Mouse (Mus musculus) induced T-regulatory cell, adult 2 months (primary cell): ENCODE measurements at regions not wholly inside any gene's neighbourhood (a gene's known extent, or its start where the extent isn't known, plus 50 kb on each side); places are given as distances from the start of the nearest gene placed in this dataset.

Experiments used
- DNase-seq: peaks from one replicate; pipeline ENCODE4 v3.0.0-alpha.2; 2012; ENCODE audit warnings: low read depth

GRCm38 (mm10) chr1:154117688-154118373 is 83.2 kb upstream of the Zfp648 start:
- DNase-seq, result peak; percentile 20

- DNase-seq, result peak; percentile 73
These were observed 82.5 kb upstream of the Zfp648 start for GRCm38 (mm10) chr1:154118374-154119004.

- DNase-seq, result no peak
These were observed 81.4 kb upstream of the Zfp648 start for GRCm38 (mm10) chr1:154119611-154120010.

DNA sequence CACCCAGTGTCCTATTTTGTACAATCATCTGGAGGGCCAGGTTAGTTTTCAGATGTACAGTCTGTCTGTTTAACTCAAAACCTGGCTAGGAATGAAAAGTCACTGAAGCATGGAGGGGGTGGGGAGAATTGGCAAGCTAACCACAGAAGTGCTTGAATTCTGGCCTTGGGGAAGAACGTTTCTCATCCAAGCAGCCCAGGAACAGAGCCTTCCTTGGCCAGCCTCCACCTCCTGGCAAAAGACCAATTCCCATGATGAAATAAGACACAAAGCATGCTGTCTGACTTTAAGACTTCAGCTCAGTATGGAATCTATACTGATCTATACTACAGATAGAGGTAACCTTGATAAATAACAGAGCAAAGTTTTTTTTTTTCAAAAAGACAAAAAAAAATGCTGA is 80.3 kb upstream of the Zfp648 start:
- DNase-seq, result no peak

DNA sequence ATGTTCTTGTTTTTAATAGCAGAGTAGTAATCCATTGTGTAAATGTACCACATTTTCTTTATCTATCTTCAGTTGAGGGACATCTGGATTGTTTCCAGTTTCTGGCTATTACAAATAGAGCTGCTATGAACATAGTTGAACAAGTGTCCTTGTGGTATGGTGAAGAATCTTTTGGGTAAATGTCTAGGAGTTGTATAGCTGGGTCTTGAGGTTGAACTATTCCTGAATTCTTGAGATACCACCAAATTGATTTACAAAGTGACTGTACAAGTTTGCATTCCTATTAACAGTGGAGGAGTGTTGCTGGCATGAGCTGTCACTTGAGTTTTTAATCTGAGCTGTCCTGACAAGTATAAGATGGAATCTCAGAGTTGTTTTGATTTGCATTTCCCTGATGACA is 76.0 kb upstream of the Zfp648 start:
- DNase-seq, result no peak

DNA sequence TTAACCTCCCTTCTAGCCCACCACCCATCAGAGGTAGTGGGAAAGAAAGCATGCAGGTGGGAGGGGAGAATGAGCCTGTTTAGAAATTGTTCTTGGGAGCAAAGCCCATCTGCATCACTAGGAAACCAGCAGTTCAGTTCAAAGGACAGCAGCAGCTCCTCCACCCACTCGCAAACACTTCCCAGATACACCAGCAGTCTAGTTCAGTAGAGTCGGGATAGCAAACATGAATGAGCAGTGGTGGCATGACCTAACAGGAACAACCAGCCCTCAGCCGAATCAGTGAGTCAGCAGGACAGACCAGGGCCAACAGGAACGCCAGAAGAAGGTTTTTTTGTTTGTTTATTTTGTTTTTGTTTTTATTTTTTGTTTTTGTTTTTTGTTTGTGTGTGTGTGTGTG is 74.5 kb upstream of the Zfp648 start:
- DNase-seq, result no peak

DNA sequence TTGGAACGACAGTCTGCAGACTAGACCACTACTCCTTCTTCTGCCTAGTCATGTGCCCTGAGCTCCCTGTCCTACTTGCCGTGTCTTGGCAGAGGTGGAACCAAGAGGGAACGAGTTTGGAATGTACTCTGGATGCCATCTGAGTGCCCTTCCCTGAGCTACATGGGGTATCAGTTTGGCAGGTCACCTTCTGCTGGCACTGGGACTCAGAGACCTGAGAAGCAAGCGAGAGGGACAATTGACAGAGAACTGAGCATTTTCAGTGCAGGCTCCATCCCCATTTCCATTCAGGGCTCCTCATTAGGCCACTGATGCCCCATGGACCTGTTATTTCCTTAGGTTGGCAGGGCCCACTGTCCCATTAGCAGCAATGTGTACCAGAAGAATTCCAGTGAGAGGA is 61.5 kb upstream of the Zfp648 start:
- DNase-seq, result no peak

DNA sequence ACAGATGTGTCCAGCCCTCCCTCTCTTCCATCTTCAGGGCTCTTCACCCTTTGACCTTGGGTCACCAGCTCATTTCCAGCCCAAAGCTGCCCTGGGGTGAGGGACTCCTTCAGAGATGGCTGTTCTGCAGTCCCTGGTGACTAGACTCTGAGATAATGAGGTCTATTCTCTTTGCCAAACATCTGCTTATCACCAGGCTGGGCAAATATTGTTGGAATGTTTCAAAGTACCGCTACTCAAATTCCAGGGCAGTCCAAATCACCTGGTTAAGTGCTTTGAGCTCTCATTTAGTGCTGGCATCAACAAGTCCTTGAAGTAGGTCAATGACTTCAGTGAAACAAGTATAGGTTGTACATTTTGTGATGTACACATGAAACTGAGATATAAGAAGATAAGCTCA is 57.3 kb upstream of the Zfp648 start:
- DNase-seq, result no peak

GRCm38 (mm10) chr1:154147001-154147571 is 53.9 kb upstream of the Zfp648 start:
- no peak for DNase-seq

GRCm38 (mm10) chr1:154148948-154149347 is 52.0 kb upstream of the Zfp648 start:
- DNase-seq, result no peak

DNA sequence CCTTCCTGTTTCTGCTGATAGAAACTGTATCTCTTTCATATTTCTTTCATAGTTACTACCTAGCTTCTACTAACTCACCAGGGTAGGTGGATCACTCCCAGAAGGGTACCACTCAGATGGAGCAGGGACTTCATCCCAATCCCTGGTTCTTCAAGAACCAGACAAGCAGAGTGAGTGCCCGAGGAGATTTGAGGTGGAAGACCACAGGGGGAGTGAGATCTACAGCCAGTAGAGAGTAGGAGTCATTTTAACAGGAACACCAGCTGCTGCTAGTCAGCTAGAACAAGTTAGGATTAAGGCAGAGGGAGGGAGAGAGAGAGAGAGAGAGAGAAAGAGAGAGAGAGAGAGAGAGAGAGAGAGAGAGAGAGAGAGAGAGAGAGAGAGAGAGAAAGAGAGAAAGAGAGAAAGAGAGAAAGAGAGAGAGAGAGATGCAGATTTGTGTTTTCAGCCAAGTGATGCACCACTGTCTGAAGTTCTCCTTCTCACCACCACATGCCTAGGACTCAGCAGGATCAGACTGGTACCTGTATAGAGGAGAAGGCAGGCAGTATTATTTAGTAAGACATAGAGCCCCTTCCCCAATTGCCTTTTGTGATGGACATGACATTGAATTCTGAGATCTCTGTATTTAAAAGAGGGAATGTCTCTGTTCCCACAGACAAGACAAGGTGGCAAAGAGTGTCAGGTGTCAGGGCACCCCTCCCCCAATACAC is 51.4 kb upstream of the Zfp648 start:
- no peak for DNase-seq

DNA sequence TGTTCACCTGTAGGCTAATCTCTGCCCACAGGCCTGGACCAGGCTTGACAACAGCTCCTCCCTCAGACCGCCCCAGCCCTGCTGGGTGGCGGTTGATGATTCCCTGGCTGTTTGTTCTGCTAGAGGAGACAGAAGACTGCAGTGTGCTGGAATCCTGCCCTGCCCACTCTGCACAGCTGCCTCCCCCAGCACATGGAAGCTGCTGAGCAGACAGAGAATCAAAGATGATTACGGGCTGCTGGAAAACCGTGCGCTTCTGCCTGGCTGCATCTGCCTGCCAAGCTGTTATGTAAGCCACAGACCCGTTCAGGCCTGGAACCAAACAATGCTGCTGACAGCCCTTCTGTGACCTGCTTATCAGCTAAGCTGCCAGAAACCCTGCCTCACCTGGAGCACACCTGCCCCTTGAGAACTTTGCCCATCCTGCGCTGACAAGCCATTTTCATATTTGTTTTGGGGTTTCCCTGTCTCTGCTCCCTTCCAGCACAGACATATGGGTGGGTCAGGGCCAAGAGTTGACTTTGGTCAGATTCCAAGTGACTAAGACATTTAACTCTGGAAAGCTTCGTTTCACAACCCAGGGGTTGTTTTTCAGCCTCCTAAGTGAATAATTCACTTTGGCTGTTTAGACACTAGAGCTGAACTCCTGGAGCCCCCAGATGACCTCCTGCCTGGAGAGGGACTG is 50.7 kb upstream of the Zfp648 start:
- DNase-seq, result no peak
